ENCODE assay signal across 30 mouse cellular contexts in genomic region chr11:85131542-85131941, GRCm38 (mm10). TPM values are rescaled to one million over a fixed set of nuclear protein-coding genes. Genes with fewer than 3 reads are reported as not detected.
DNase-seq lines count a peak whose midpoint lies in the region; ATAC-seq and TF ChIP-seq lines count a peak whose summit lies in the region.
"Had no signal": no experiment of that assay in that cellular context is flagged by ENCODE, and none has a peak within 500 bp of the region (broad histone marks: within the 10 kb centered on the region; RNA-seq: fewer than 3 reads in every experiment).

No protein-coding gene starts in this region.

- H3K9me3 ChIP-seq in kidney, postnatal 0 days (replicated peaks; ENCODE audit: low read length), result no peaks in the 10 kb centered on the region
- no peaks in the 10 kb centered on the region for H3K9me3 ChIP-seq in liver, embryonic 16.5 days (replicated peaks; ENCODE audit: control insufficient read depth, low read length)
- no peaks in the 10 kb centered on the region for H3K9me3 ChIP-seq in hindbrain, postnatal 0 days (ENCODE audit: low read length)
- no peaks in the 10 kb centered on the region for H3K9me3 ChIP-seq in midbrain, embryonic 11.5 days (ENCODE audit: control insufficient read depth, low read length)
- H3K9me3 ChIP-seq: embryonic facial prominence, embryonic 15.5 days; forebrain, embryonic 15.5 days; midbrain, embryonic 10.5 days had no signal

- TF ChIP-seq CTCF in kidney, postnatal 0 days (IDR thresholded peaks at IDR 0.05; ENCODE audit: low read depth), result no peak
- no peak for TF ChIP-seq CTCF in hindbrain, postnatal 0 days (IDR thresholded peaks at IDR 0.05; ENCODE audit: low read depth)

- H3K4me2 ChIP-seq in kidney, postnatal 0 days (ENCODE audit: low read length), result no peak overlapping the region
- peak overlapping the region; percentile 19; the same call in 1 of the 2 replicates for H3K4me2 ChIP-seq in liver, embryonic 16.5 days (ENCODE audit: low read depth, low read length)
- H3K4me2 ChIP-seq in hindbrain, postnatal 0 days (ENCODE audit: low read depth, low read length), result no peak overlapping the region
- no peak overlapping the region for H3K4me2 ChIP-seq in midbrain, embryonic 11.5 days
- H3K4me2 ChIP-seq: embryonic facial prominence, embryonic 15.5 days; forebrain, embryonic 15.5 days; heart, embryonic 11.5 days had no signal

- no peak for DNase-seq in kidney, postnatal 0 days (ENCODE audit: low spot score)
- no peak for DNase-seq in kidney, adult 8-10 months
- DNase-seq in hindbrain, postnatal 0 days (ENCODE audit: low spot score), result no peak
- DNase-seq in midbrain, embryonic 11.5 days (ENCODE audit: low spot score, missing footprints), result no peak
- DNase-seq in adrenal gland, postnatal 36 days, result no peak
- DNase-seq: adrenal gland, adult 8-10 months; cerebellum, adult 2 months; cerebellum, postnatal 25 days; kidney, adult 11 months; layer of hippocampus, adult 9-11 months; lung, postnatal 4 days had no signal

- H3K27me3 ChIP-seq in kidney, postnatal 0 days (ENCODE audit: insufficient read depth, low read length), result no peaks in the 10 kb centered on the region
- no peaks in the 10 kb centered on the region for H3K27me3 ChIP-seq in liver, embryonic 16.5 days (ENCODE audit: control insufficient read depth, insufficient read depth, low read depth, low read length)
- no peaks in the 10 kb centered on the region for H3K27me3 ChIP-seq in hindbrain, postnatal 0 days (ENCODE audit: insufficient read depth, low read length)
- no peaks in the 10 kb centered on the region for H3K27me3 ChIP-seq in midbrain, embryonic 11.5 days (ENCODE audit: control insufficient read depth, insufficient read depth, low read length)
- H3K27me3 ChIP-seq: embryonic facial prominence, embryonic 15.5 days; forebrain, embryonic 15.5 days had no signal

- 74% methylated on average over 2 of the region's 2 CpGs for WGBS in kidney, postnatal 0 days
- WGBS in liver, embryonic 16.5 days (ENCODE audit: insufficient replicate concordance), result 47% methylated on average over 2 of the region's 2 CpGs
- whole genome bisulfite sequencing in hindbrain, postnatal 0 days, result 73% methylated on average over 2 of the region's 2 CpGs
- WGBS in midbrain, embryonic 11.5 days, result 85% methylated on average over 2 of the region's 2 CpGs

- H3K4me3 ChIP-seq in kidney, postnatal 0 days (replicated peaks; ENCODE audit: low read depth, low read length), result no peak overlapping the region
- no peak overlapping the region for H3K4me3 ChIP-seq in liver, embryonic 16.5 days (ENCODE audit: low read depth, low read length)
- H3K4me3 ChIP-seq in hindbrain, postnatal 0 days (ENCODE audit: low read length), result no peak overlapping the region
- no peak overlapping the region for H3K4me3 ChIP-seq in midbrain, embryonic 11.5 days (ENCODE audit: low read depth, low read length)
- H3K4me3 ChIP-seq: embryonic facial prominence, embryonic 15.5 days; forebrain, embryonic 15.5 days; left cerebral cortex, adult 2 months; midbrain, embryonic 10.5 days had no signal

- no peaks in the 10 kb centered on the region for H3K4me1 ChIP-seq in kidney, postnatal 0 days (replicated peaks; ENCODE audit: insufficient read depth, low read length)
- H3K4me1 ChIP-seq in liver, embryonic 16.5 days (ENCODE audit: control insufficient read depth, low read depth, low read length), result peaks cover 42% of the 10 kb centered on the region
- no peaks in the 10 kb centered on the region for H3K4me1 ChIP-seq in hindbrain, postnatal 0 days (ENCODE audit: insufficient read depth, low read length)
- H3K4me1 ChIP-seq in midbrain, embryonic 11.5 days (ENCODE audit: control insufficient read depth, insufficient read depth, low read length), result no peaks in the 10 kb centered on the region
- H3K4me1 ChIP-seq: embryonic facial prominence, embryonic 15.5 days; midbrain, embryonic 10.5 days had no signal

- no peak for ATAC-seq in kidney, postnatal 0 days (replicated peaks; ENCODE audit: low FRiP score, low read depth)
- ATAC-seq in common myeloid progenitor, adult 5-6 weeks (replicated peaks; ENCODE audit: low read depth, poor library complexity, severe bottlenecking), result peak; percentile 42; the same call in 1 of the 2 replicates
- no peak for ATAC-seq in liver, embryonic 16.5 days (ENCODE audit: low read depth)
- no peak for ATAC-seq in hindbrain, postnatal 0 days
- ATAC-seq in midbrain, embryonic 11.5 days (ENCODE audit: low FRiP score), result no peak
- ATAC-seq: activated CD4-positive, CD25-positive, alpha-beta regulatory T cell, adult 4 months; forebrain, embryonic 15.5 days; hindbrain, embryonic 16.5 days had no signal

- no peaks in the 10 kb centered on the region for H3K36me3 ChIP-seq in kidney, postnatal 0 days (ENCODE audit: insufficient read depth, low read length)
- peaks cover 6% of the 10 kb centered on the region for H3K36me3 ChIP-seq in liver, embryonic 16.5 days (ENCODE audit: control insufficient read depth, insufficient read depth)
- no peaks in the 10 kb centered on the region for H3K36me3 ChIP-seq in hindbrain, postnatal 0 days (ENCODE audit: insufficient read depth, low read length)
- H3K36me3 ChIP-seq in midbrain, embryonic 11.5 days (ENCODE audit: control insufficient read depth, insufficient read depth, low read length), result no peaks in the 10 kb centered on the region
- H3K36me3 ChIP-seq: embryonic facial prominence, embryonic 15.5 days; forebrain, embryonic 15.5 days; midbrain, embryonic 10.5 days had no signal

- H3K9ac ChIP-seq in kidney, postnatal 0 days (ENCODE audit: low read depth, low read length), result no peak overlapping the region
- H3K9ac ChIP-seq in liver, embryonic 16.5 days (ENCODE audit: low read depth, low read length), result no peak overlapping the region
- H3K9ac ChIP-seq in hindbrain, postnatal 0 days (replicated peaks; ENCODE audit: low read length), result no peak overlapping the region
- H3K9ac ChIP-seq in midbrain, embryonic 11.5 days (ENCODE audit: low read length), result no peak overlapping the region
- H3K9ac ChIP-seq: embryonic facial prominence, embryonic 15.5 days; forebrain, embryonic 15.5 days had no signal

- H3K27ac ChIP-seq in kidney, postnatal 0 days, result peak overlapping the region; percentile 20; the same call in 1 of the 2 replicates
- peak overlapping the region; percentile 56 for H3K27ac ChIP-seq in liver, embryonic 16.5 days (ENCODE audit: low read length)
- H3K27ac ChIP-seq in hindbrain, postnatal 0 days, result no peak overlapping the region
- no peak overlapping the region for H3K27ac ChIP-seq in midbrain, embryonic 11.5 days (ENCODE audit: low read depth, low read length)
- H3K27ac ChIP-seq: embryonic facial prominence, embryonic 15.5 days; forebrain, embryonic 15.5 days; left cerebral cortex, adult 2 months; midbrain, embryonic 10.5 days had no signal

RNA-seq across cellular contexts. Expression of gene Usp32, which starts 8.4 kb away (rescaled TPM):
- 4.1 and 4.7 TPM in 2 replicates for polyA plus RNA-seq in kidney, postnatal 0 days (2015; fragmentation: Nextera tagmentation; extraction: Ambion mirVana)
- 14.9 and 26.1 TPM in 2 replicates for total RNA-seq in common myeloid progenitor, adult 5-6 weeks (2017)
- 11.4 and 12.2 TPM in 2 replicates for polyA plus RNA-seq in liver, embryonic 16.5 days (2015; fragmentation: Nextera tagmentation; extraction: Ambion mirVana)
- total RNA-seq in hindbrain, postnatal 0 days (2014; rRNA removed), result 33.3 and 41.3 TPM in 2 replicates
- polyA plus RNA-seq in hindbrain, postnatal 0 days (2015; fragmentation: Nextera tagmentation; extraction: Ambion mirVana), result 9.9 and 10.0 TPM in 2 replicates
- 7.0 and 8.1 TPM in 2 replicates for polyA plus RNA-seq in midbrain, embryonic 11.5 days (2014; fragmentation: Nextera tagmentation; extraction: Ambion mirVana)
- 10 to 100 TPM; 38.9 to 42.5 TPM for total RNA-seq in adrenal gland, postnatal 36 days (2021)

RNA-seq across cellular contexts. Expression of gene 1700125H20Rik, which starts 38.7 kb away (rescaled TPM):
- polyA plus RNA-seq in kidney, postnatal 0 days (2015; fragmentation: Nextera tagmentation; extraction: Ambion mirVana), result 0.28 and 0.29 TPM in 2 replicates
- not detected in 2 replicates for total RNA-seq in common myeloid progenitor, adult 5-6 weeks (2017)
- polyA plus RNA-seq in liver, embryonic 16.5 days (2015; fragmentation: Nextera tagmentation; extraction: Ambion mirVana), result 0.14 TPM in 1 of 2 replicates, not detected in the other
- not detected in 2 replicates for total RNA-seq in hindbrain, postnatal 0 days (2014; rRNA removed)
- polyA plus RNA-seq in hindbrain, postnatal 0 days (2015; fragmentation: Nextera tagmentation; extraction: Ambion mirVana), result 1.2 and 1.9 TPM in 2 replicates
- 0.25 and 0.27 TPM in 2 replicates for polyA plus RNA-seq in midbrain, embryonic 11.5 days (2014; fragmentation: Nextera tagmentation; extraction: Ambion mirVana)
- total RNA-seq in adrenal gland, postnatal 36 days (2021), result 1 to 10 TPM in 1 of 2 experiments, not detected in 1; 3.9 TPM
- total RNA-seq: gastrocnemius, adult 8-10 months; hematopoietic stem cell, adult 5-6 weeks; left cerebral cortex, adult 2 months; left cerebral cortex, postnatal 36 days; neutrophil, adult 5-6 weeks had no signal
- polyA plus RNA-seq: activated CD4-positive, CD25-positive, alpha-beta regulatory T cell, adult 4 months; C2C12; cerebellum, adult 2 months; gonadal fat pad, adult 2 months; heart, embryonic 11.5 days; large intestine, adult 2 months; lung, embryonic 16.5 days; stomach, embryonic 16.5 days; urinary bladder, adult 2 months had no signal

Comparison
In these comparisons a context has a peak if more than half of its experiments do, and no peak if none do; other contexts are left out.
1. H3K27ac ChIP-seq: peak in kidney, postnatal 0 days (single experiment) and liver, embryonic 16.5 days (single experiment); none in hindbrain, postnatal 0 days (single experiment) and midbrain, embryonic 11.5 days (single experiment).